Mouse (Mus musculus) left cerebral cortex, postnatal 10 days (tissue): ENCODE data around the gene Nell1. TPM values are rescaled to one million over a fixed set of nuclear protein-coding genes. Genes with fewer than 3 reads are reported as not detected.

ENCODE experiments used
- DNase-seq, 2 experiments: peaks; one replicate each; pipeline ENCODE4 v3.0.0; 2021 to 2022; ENCODE audit warnings: low spot score in 2 of 2, mixed read lengths in 1 of 2; ENCODE audit errors: extremely low spot score in 1 of 2
- intact Hi-C: fragments of 180-260 bp; cut with DNase I; formaldehyde crosslinking; loops from one replicate; pipeline ENCODE4 v1.15.1; 2025
- total RNA-seq, 2 experiments: library from RNA; stranded (reverse); gene quantifications; 2 replicates each; pipeline ENCODE4 v1.2.3; 2021

Gene Nell1
- total RNA-seq, 2 experiments from 2014 or later, result 50.2 to 50.6 TPM

DNA sequence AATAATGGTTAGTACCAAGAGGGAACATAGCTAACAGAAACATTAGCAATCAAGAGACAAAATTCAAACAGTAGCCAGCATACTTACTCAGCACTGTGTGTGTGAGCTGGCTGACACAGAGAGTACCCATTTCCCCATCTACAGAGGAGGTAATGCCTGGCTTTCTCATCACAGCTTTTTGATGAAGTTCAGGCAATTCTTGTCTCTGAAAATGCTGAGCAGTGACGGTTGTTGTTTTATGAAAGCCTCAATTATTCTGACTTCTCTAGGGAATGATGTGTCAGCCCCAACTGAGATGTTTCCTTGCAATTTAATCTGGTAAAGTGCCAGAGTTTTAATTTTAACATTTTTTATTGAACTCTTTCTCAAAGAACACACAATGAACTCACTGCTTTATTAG is 700.8 kb downstream of the Nell1 start:
- intact Hi-C loops, result no loop called here
- no peak for DNase-seq

DNA sequence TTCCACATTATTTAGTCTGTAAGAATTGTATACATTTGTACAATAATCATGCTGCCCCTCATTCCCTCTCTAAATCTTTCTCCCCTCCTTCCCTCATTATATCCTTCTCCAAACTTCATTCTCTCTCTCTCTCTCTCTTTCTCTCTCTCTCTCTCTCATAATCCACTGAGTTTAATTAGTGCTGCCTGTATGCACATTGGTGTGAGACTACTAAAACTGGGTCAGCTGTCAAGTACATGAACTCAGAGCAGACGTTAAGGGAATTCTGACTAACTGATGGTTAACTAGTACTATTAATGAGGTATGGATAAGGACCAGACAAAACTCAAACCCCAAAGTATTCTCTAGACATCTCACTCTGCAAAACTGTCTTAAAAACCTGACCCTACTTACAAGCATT is 702.8 kb downstream of the Nell1 start:
- intact Hi-C loops, result no loop called here
- DNase-seq, result no peak

DNA sequence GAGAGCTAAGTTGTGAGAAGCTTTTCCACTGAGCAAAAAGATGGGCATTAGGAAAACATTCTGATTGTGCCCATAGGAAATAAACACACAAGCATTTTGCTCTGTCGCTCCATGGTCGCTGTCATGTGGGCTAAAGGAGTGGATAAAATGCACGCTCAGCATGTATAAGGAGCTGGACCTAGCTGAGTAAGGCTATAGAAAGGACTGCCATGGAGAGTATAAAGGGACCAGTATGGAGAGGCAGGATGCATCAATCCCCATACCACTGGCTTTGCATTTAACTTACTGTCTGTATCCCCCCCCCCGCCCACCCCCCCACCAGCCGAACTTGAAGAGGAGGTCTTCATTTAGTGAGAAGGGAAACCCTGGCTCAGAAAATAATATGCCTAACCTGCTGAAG is 711.7 kb downstream of the Nell1 start:
- DNase-seq, result no peak
- intact Hi-C loops, result no loop called here

DNA sequence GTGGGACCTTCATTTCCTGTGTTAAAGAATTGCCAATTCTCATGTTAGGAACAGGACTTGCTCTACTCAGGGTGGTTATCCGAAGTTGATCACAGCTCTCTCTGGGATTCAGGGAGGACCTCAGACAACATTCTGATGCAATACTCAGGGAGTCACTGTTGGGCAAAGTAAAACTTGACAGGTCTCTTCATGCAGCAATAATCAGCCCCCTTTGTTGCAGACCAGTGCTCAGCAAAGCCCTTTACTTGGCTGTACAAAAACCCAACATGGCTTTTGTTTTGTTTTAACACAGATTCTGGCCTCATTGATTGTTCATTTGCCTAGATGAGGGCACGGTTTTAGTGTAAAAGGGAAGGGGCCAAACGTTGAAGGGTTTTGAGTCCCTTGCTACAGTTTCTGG is 750.5 kb downstream of the Nell1 start:
- intact Hi-C loops, result no loop called here
- no peak for DNase-seq

DNA sequence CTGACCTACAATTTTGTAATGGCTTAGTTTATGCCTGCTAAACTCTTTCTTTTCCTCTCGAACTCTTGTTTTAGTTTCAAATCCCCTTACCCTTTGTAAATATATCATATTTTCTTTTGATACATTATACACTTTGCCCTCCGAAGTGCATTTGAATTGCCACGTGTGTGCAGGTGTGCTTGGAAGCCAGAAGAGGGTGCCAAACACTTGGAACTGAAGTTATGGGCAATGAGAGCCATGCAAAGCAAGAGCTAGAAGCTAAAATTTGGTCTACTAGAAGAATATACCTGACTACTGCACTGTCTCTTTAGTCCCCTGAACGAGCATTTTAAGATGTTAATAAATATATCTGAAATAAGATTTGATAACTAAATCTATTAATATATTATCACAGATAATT is 756.3 kb downstream of the Nell1 start:
- DNase-seq, result peak in 1 of 2 experiments; percentile 2
- intact Hi-C loops, result loop anchor here (10.0 kb wide), 1 partner anchor 704 kb away; no protein-coding TSS in a partner anchor

DNA sequence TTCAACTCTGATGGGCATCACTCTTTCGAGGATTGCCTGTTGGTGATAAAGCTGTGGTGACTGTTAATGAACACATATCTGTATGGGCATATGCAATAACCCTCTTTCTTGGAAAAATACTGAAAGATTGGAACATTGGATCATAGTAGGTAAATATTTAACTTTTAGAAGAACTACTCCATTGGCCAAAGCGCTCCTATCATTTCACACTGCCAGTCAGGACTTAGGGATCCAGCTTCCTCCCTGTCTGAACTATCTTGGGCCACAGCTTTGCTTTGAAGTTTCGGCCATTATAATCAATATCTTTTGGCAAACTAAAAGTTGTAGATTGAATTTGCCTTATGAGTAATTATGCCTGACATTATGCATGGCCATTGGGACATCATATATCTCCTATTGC is 780.9 kb downstream of the Nell1 start:
- no peak for DNase-seq
- intact Hi-C loops, result no loop called here

DNA sequence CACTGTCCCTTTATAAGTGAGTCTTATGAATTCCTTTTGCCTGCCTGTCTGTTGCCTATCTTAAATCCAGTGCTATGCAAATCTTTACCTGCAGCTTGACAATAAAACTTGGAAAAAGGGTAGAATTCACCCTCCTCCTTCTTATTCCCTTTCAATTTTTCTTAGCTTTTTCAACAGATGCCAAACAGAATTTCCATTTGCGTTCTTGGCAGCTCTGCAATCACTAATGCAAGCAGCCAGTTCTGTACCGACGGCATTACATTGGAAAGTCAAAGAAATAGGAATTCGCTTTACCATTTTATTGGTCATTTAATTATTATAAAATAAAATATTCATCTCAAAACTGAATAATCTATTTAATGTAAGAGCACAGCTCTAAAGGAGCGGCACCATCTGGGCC is 781.7 kb downstream of the Nell1 start:
- DNase-seq, result no peak
- intact Hi-C loops, result no loop called here

DNA sequence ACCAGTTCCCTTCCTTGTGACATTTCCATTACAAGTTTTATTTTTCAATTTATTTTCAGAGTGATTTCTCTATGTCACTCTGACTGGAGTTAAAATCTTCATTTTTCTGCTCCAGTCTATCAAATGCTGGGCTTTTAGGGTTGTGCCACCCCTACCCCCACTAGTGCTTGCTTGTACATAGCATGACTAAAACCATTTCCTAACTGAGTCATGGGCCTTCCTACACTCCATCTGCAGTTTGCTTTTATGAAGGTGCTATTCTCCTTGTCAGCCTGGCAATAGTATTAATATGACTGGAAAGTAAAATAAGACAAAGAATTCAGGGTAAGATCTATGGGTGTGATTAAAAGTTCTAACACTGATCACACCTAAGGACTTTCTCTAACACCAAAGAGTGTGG is 798.9 kb downstream of the Nell1 start:
- no peak for DNase-seq
- intact Hi-C loops, result no loop called here

DNA sequence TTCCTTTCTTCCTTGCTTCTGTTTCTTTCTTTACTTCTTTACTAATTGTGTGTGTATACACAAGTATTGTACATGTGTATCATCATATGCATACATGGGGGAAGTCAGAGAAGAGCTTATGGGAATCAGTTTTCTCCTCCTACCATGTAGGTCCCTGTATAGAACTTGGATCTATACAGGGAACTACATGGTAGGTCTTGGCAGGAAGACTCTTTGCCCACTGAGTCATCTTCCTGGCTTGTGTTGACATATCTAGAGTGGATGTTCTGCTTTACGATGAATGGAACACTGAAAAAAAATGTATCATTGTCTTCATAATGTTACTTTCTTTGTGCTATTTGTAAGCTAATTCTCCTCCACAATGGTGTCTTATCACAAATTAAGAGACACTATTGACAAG is 806.4 kb downstream of the Nell1 start:
- DNase-seq, result no peak
- intact Hi-C loops, result no loop called here

DNA sequence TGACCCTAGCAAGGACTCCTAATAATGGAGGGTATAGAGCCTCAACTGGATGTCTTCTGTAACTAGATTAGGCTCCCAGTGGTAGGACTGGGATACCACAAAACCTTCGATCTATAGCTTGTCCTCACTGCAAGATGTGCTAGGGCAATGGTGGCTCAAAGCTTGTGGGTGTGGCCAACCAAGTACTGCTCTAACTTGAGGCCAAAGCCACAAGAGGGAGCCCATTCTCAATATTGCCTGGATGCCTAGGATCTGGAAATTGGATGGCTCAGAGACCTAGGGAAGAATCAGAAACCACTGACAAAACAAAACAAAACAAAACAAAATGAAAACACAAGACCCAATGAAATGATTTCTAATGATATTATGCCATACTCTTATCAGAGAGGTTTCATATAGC is 809.0 kb downstream of the Nell1 start:
- DNase-seq, result no peak
- intact Hi-C loops, result no loop called here

DNA sequence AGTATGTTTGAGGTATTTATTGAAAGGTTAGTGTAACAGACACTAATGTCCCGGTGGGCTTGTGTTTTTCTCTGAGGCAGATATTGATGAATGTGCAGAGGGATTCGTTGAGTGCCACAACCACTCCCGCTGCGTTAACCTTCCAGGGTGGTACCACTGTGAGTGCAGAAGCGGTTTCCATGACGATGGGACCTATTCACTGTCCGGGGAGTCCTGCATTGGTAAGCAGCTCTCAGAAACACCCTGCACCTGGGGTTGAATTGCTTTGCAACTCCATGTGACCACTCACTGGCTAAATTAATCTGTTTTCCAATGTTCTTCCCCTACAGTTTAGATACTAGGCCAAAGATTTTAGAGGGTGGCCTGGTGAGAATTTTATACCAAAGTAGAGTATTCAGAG is 851.5 kb downstream of the Nell1 start:
- no peak for DNase-seq
- intact Hi-C loops, result no loop called here

DNA sequence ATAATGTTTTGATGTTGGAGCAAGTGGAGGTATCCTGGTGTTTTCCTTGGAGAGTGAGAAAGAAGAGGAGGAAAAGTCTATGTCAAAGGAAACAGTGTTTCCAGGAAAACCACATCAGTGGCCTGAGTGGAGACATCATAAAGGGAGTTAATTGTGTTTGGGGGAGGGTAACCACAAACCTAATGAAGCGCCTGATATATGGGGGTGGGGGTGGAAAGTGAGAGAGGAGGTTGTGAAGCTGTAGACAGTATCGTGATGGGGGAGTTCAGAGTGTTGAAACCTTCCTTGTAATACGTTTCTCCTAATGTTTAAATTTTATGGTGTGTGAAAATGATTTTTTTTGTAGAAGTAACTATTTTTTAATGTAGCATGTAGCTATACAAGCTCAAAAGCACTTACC is 858.1 kb downstream of the Nell1 start:
- intact Hi-C loops, result no loop called here
- no peak for DNase-seq

DNA sequence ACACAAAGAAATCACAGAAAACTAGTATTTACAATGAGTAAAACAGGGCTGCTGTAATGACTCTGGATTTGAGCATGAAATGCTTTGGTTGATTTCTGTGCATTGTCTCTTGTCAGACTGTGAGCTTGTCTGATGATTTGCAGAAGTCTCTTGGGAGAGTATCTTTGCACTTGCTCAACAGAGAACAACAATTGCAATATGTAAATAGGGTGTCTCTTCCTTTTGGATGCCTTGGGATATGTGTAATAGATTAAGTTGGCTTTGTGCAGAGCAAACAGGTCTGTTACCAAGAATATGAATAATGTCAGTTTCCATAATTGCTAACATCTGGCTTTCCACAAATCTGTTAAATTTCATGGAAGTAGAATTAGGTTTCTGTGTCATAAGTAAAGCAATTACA is 868.0 kb downstream of the Nell1 start:
- DNase-seq, result no peak
- intact Hi-C loops, result no loop called here

DNA sequence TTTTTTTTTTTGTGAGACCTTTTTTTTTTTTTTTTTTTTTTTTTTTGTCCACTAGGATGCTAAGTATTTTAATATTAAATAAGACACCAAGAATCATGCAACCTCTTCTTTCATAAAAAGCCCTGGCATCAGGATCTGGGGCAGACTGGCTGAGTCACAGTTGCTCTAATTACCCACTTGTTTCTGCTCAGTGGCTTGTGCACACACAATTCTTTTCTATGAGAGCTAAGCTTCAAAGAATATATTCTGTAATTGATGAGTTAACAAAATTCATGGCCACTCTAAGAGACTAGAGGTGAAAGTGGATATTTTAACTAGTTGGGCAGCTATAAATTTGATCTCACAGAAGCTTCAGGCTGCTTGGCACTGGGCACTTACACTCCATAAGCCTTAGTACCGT is 873.3 kb downstream of the Nell1 start:
- intact Hi-C loops, result no loop called here
- no peak for DNase-seq

DNA sequence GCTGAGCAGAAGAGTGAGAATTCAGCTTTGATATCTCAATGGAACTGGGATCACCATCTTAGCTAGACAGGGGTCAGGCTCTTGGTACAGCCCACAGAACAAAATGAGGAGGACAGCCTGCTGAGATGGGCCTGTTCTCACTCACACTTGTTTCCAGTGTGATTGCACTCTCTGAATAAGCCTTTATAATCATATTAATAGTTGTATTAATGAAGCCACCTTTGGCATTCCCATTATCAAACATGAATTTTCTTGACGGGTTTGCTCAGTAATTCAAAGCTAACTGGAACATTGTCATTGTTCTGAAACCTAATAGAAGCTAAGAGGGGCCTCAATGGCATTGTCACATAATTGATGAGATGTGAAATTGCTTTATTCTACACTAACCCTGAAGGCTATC is 875.6 kb downstream of the Nell1 start:
- DNase-seq, result no peak
- intact Hi-C loops, result no loop called here

DNA sequence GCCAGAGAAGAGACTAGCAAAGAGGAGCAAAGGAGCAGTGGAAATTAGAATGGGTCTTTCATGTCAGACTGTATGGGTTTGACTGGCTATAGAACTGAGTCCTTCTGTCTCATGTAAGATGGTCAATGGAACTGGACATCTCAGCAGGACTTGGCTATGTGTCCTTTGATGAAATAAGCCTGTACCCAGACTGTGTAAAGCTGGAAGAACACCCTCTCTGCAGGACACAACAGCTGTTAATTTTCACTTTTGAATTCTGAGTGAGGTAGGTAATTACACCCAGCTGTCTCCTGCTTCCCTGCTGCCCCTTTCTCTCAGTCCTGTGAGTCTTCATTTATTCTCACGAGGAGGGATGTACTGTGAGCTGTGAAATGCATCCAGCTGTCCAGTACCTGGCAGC is 895.5 kb downstream of the Nell1 start:
- no peak for DNase-seq
- intact Hi-C loops, result no loop called here

DNA sequence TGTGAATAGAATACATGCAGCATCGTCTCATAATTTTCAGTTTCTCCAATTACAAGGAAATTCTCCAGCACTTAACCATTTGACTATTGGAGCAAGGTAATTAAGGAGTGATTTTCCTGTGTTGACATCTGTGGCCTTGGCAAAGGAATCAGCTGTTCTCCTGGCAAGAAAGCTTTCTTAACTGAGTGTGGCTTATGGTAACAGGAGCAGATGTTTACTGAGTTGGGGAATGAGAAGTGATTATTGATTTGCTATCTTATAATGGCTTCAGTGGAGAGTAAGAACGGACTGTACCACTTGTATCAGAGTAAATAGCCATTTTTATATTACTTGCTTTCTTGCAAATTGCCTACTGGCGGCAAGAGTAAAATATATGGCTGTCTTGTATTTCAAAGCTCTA is 913.0 kb downstream of the Nell1 start:
- intact Hi-C loops, result no loop called here
- no peak for DNase-seq

DNA sequence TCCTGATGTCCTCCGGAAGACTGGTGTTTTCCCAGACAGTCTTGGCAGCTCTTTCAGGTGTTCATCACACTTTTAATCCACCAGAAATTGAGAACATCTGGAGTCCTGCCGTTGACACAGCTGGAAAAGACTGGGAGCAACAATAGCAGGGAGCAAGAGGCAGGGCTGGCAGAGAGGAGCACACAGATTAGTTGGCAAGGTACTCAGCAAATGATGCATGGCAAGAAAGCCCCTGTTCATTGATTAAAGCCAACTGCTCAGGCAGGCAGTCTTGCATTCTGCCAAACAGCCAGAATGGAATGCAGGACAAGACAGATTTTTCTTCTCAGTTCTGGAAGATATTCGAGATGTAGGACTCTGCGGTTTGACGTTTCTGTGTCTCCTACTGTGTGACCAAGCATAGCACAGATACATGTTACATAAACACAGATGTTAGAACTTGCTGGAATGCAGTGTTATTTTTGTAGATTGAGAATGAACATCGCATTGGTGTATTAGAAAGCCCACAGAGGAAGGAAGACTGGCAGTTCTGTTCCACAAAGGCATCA is 925.0 kb downstream of the Nell1 start:
- intact Hi-C loops, result no loop called here
- no peak for DNase-seq
